Mouse (Mus musculus) small intestine, adult 2 months (tissue): ENCODE data around the gene Uroc1.

ENCODE experiments used
- CTCF ChIP-seq: fragments of 200-500 bp; IDR thresholded peaks from 2 replicates; pipeline ENCODE4 v1.5.1; 2012; ENCODE audit warnings: low read depth, mild to moderate bottlenecking, control low read depth, inconsistent platforms, low read length, moderate library complexity, mixed read lengths; ENCODE audit not compliant: insufficient replicate concordance, insufficient read length; ENCODE audit errors: extremely low read depth
- POLR2A ChIP-seq: fragments of 200-500 bp; IDR thresholded peaks from 2 replicates; pipeline ENCODE4 v1.6.1; 2012; ENCODE audit warnings: low read depth, mild to moderate bottlenecking, control low read depth, inconsistent platforms, low read length, moderate library complexity

DNA sequence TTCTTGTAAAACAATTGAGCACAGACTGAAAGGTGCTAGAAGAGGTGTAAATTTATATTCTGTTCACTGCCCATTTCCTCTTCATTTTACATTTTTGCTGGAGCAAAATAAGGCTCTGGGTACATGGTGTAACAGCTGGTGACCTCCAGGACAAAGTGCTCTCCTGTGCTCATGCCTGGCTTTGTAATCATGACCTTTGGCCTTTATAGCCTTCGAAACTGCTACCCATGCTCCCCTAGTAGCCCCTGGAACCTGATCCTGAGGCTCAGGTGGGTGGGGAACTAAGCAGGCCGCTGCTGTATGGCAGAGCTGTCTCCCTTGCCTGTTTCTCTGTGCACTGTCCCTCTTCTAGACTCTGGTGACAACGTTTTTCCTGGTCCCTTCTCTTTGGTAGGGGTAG, 60.9 kb downstream of the Uroc1 start:
- no peak for TF ChIP-seq CTCF
- no peak for TF ChIP-seq POLR2A
